7 mouse cellular contexts compared by ENCODE assay signal in genomic region chr17:51811911-51812260, GRCm38 (mm10). TPM values are rescaled to one million over a fixed set of nuclear protein-coding genes. Genes with fewer than 3 reads are reported as not detected.
DNase-seq lines count a peak whose midpoint lies in the region; ATAC-seq and TF ChIP-seq lines count a peak whose summit lies in the region.

No protein-coding gene starts in this region.

- H3K9me3 ChIP-seq in lung, embryonic 14.5 days (ENCODE audit: low read depth, low read length), result no peaks in the 10 kb centered on the region
- H3K9me3 ChIP-seq in embryonic facial prominence, embryonic 12.5 days, result no peaks in the 10 kb centered on the region

- H3K27me3 ChIP-seq in lung, embryonic 14.5 days (ENCODE audit: insufficient read depth, low read length), result peaks cover 7% of the 10 kb centered on the region
- 0 out of 2 replicates have a peak, but pooled peaks cover 2% of the 10 kb centered on the region for H3K27me3 ChIP-seq in embryonic facial prominence, embryonic 12.5 days

- 1% methylated on average over 11 of the region's 11 CpGs for WGBS in lung, embryonic 14.5 days
- 0% methylated on average over 11 of the region's 11 CpGs for WGBS in embryonic facial prominence, embryonic 12.5 days

- H3K4me3 ChIP-seq in lung, embryonic 14.5 days (ENCODE audit: low read depth, low read length), result peak overlapping the region; percentile 82
- H3K4me3 ChIP-seq in embryonic facial prominence, embryonic 12.5 days, result peak overlapping the region; percentile 79

- H3K9ac ChIP-seq in lung, embryonic 14.5 days, result peak overlapping the region; percentile 75
- H3K9ac ChIP-seq in embryonic facial prominence, embryonic 12.5 days, result peak overlapping the region; percentile 78

- no peaks in the 10 kb centered on the region for H3K4me1 ChIP-seq in lung, embryonic 14.5 days (ENCODE audit: insufficient read depth)
- H3K4me1 ChIP-seq in embryonic facial prominence, embryonic 12.5 days, result 0 out of 2 replicates have a peak, but pooled peaks cover 6% of the 10 kb centered on the region

- peak; percentile 32 for DNase-seq in lung, embryonic 14.5 days
- DNase-seq in lung, adult 18-20 months, result no peak
- peak; percentile 51 for DNase-seq in induced T-regulatory cell, adult 2 months (ENCODE audit: low read depth)
- peak; percentile 53 for DNase-seq in neural tube, embryonic 10.5 days (ENCODE audit: extremely low spot score, low spot score)
- DNase-seq in natural killer cell, adult 2 months (ENCODE audit: low spot score in 2 of 2), result no peak
- DNase-seq in testis, postnatal 10 days (ENCODE audit: low spot score), result no peak

- 0 out of 2 replicates have a peak, but pooled peaks cover 3% of the 10 kb centered on the region for H3K36me3 ChIP-seq in lung, embryonic 14.5 days (ENCODE audit: insufficient read depth)
- no peaks in the 10 kb centered on the region for H3K36me3 ChIP-seq in embryonic facial prominence, embryonic 12.5 days

- H3K27ac ChIP-seq in lung, embryonic 14.5 days (ENCODE audit: low read depth), result no peak overlapping the region
- H3K27ac ChIP-seq in embryonic facial prominence, embryonic 12.5 days, result peak overlapping the region; percentile 77; the same call in 1 of the 2 replicates

- H3K4me2 ChIP-seq in lung, embryonic 14.5 days, result peak overlapping the region; percentile 81
- H3K4me2 ChIP-seq in embryonic facial prominence, embryonic 12.5 days (replicated peaks), result peak overlapping the region; percentile 78

- no peak for ATAC-seq in lung, embryonic 14.5 days (ENCODE audit: insufficient read depth)
- ATAC-seq in embryonic facial prominence, embryonic 12.5 days (ENCODE audit: insufficient number of reproducible peaks, insufficient read depth, low FRiP score, low TSS enrichment), result no peak

- TF ChIP-seq CTCF in lung, embryonic 14.5 days (IDR thresholded peaks at IDR 0.05; ENCODE audit: low read depth), result no peak

RNA-seq across cellular contexts. Expression of gene Satb1, which starts 21.2 kb away (rescaled TPM):
- 10.6 and 11.8 TPM in 2 replicates for polyA plus RNA-seq in lung, embryonic 14.5 days (2014; fragmentation: Nextera tagmentation; extraction: Ambion mirVana)
- polyA plus RNA-seq in embryonic facial prominence, embryonic 12.5 days (2016; fragmentation: Nextera tagmentation; extraction: Ambion mirVana), result 19.7 and 20.3 TPM in 2 replicates

Comparison
In these comparisons a context has a peak if more than half of its experiments do, and no peak if none do; other contexts are left out.
1. DNase-seq: peak in lung, embryonic 14.5 days (single experiment), induced T-regulatory cell, adult 2 months (single experiment) and neural tube, embryonic 10.5 days (single experiment); none in lung, adult 18-20 months (0 of 2), natural killer cell, adult 2 months (0 of 2) and testis, postnatal 10 days (single experiment).